Comparison of ENCODE assay signal across 13 mouse cellular contexts in the genomic region with DNA sequence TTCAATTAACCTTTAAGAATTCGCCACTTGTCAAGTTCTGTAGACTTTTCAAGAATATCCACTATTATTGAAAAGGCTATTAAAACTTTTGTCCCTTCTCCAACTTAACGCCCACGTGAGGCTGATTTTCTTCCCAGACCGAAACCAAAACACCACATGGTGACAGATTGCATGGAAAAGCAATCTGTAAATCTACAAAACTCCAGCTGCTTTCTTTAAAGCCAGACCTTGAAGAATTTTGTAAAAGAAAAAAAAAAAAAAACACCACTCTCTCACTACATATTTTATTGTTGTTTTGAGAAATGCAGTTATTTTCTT.
A peak's percentile ranks its signal among the peaks of the same experiment; 100 is the strongest.
DNase-seq lines count a peak whose midpoint lies in the region; ATAC-seq lines count a peak whose summit lies in the region.
"Had no signal": no experiment of that assay in that cellular context is flagged by ENCODE, and none has a peak within 500 bp of the region (broad histone marks: within the 10 kb centered on the region; RNA-seq: fewer than 3 reads in every experiment).

No protein-coding gene starts in this region.

- H3K4me1 ChIP-seq in midbrain, embryonic 13.5 days (replicated peaks) = no peaks in the 10 kb centered on the region; the same call in 1 of the 2 replicates
- H3K4me1 ChIP-seq: limb, embryonic 15.5 days had no signal

- intact Hi-C loops in left cerebral cortex, postnatal 14 days (cut with DNase I) = no loop called here
- intact Hi-C loops in left cerebral cortex, postnatal 36 days (cut with DNase I) = no loop called here

- no peak overlapping the region for H3K27ac ChIP-seq in midbrain, embryonic 13.5 days
- H3K27ac ChIP-seq: limb, embryonic 15.5 days; neural tube, embryonic 13.5 days had no signal

- 70% methylated on average over 4 of the region's 4 CpGs for WGBS in midbrain, embryonic 13.5 days

- H3K9ac ChIP-seq in midbrain, embryonic 13.5 days (replicated peaks) = no peak overlapping the region
- H3K9ac ChIP-seq: limb, embryonic 15.5 days; neural tube, embryonic 13.5 days had no signal

- H3K27me3 ChIP-seq in midbrain, embryonic 13.5 days = no peaks in the 10 kb centered on the region
- H3K27me3 ChIP-seq: limb, embryonic 15.5 days; neural tube, embryonic 13.5 days had no signal

- no peak for DNase-seq in frontal cortex, postnatal 25 days (ENCODE audit: low spot score in 2 of 2)
- DNase-seq in left cerebral cortex, postnatal 14 days (ENCODE audit: low spot score in 2 of 2) = peak; percentile 46 to 52
- DNase-seq in left cerebral cortex, postnatal 36 days (ENCODE audit: low spot score in 2 of 2) = no peak
- peak; percentile 54 for DNase-seq in brain, embryonic 18.5 days (ENCODE audit: low read depth, low spot score)
- peak; percentile 67 to 72 for DNase-seq in right cerebral cortex, postnatal 10 days (ENCODE audit: low spot score in 2 of 2)
- DNase-seq in MN1 (ENCODE audit: low spot score) = no peak
- DNase-seq: lung, adult 2 months; thymus, postnatal 14 days had no signal

- no peaks in the 10 kb centered on the region for H3K36me3 ChIP-seq in midbrain, embryonic 13.5 days
- H3K36me3 ChIP-seq: limb, embryonic 15.5 days had no signal

- ATAC-seq in frontal cortex, adult (ENCODE audit: low TSS enrichment) = 0 out of 2 replicates have a peak, but pooled peaks have one; percentile 47
- no peak for ATAC-seq in midbrain, embryonic 13.5 days
- ATAC-seq: midbrain, embryonic 16.5 days had no signal

- H3K4me2 ChIP-seq in midbrain, embryonic 13.5 days (replicated peaks) = no peak overlapping the region
- H3K4me2 ChIP-seq: limb, embryonic 15.5 days; neural tube, embryonic 13.5 days had no signal

- no peaks in the 10 kb centered on the region for H3K9me3 ChIP-seq in midbrain, embryonic 13.5 days
- H3K9me3 ChIP-seq: limb, embryonic 15.5 days; neural tube, embryonic 13.5 days had no signal

- no peak overlapping the region for H3K4me3 ChIP-seq in midbrain, embryonic 13.5 days (replicated peaks)
- H3K4me3 ChIP-seq: limb, embryonic 15.5 days; neural tube, embryonic 13.5 days had no signal

Comparison
In these comparisons a context has a peak if more than half of its experiments do, and no peak if none do; other contexts are left out.
1. DNase-seq: peak in left cerebral cortex, postnatal 14 days (2 of 2), brain, embryonic 18.5 days (single experiment) and right cerebral cortex, postnatal 10 days (2 of 2); none in frontal cortex, postnatal 25 days (0 of 2), left cerebral cortex, postnatal 36 days (0 of 2) and MN1 (single experiment).